Mouse (Mus musculus) urinary bladder, postnatal 0 days (tissue): ENCODE measurements around the gene Gja6. TPM values are rescaled to one million over a fixed set of nuclear protein-coding genes. Genes with fewer than 3 reads are reported as not detected.

ENCODE experiments used
- polyA plus RNA-seq: library from polyadenylated mRNA; unstranded; fragments of >200 nt; fragmentation: Nextera tagmentation; extraction: Ambion mirVana; gene quantifications from 2 replicates; pipeline ENCODE4 v1.2.1, GENCODE M21; 2015

Gja6 gene
- 0.12 and 0.23 TPM in 2 replicates for polyA plus RNA-seq

GRCm38 (mm10) chrX:160906952-160907351 lies at the start of gene Gja6:
Gene Gja6 (minus strand): TSS chrX:160907052.

Other genes starting within 250 kb of the Gja6 start
- 0.08 TPM in 1 of 2 replicates, not detected in the other for gene Ppef1, start 171.3 kb downstream of the Gja6 start, polyA plus RNA-seq
- not detected in 2 replicates for gene Rs1, start 139.0 kb downstream of the Gja6 start, polyA plus RNA-seq
- gene Cdkl5, start 87.7 kb upstream of the Gja6 start, polyA plus RNA-seq: 1.8 and 2.3 TPM in 2 replicates
- gene Scml2, start 210.1 kb upstream of the Gja6 start, polyA plus RNA-seq: 0.94 and 1.7 TPM in 2 replicates